Mouse (Mus musculus): ENCODE data around the gene Ppm1n.

- TF ChIP-seq CTCF (IDR thresholded peaks at IDR 0.05; ENCODE audit: low read depth) (no peak), EP300 (IDR thresholded peaks at IDR 0.05; ENCODE audit: low read depth) (no peak)
Observed at GRCm38 (mm10) chr7:19267051-19267450, 12.8 kb downstream of the Ppm1n start.
